Mouse (Mus musculus): ENCODE data around the gene Cdh23.

- TF ChIP-seq CTCF (IDR thresholded peaks at IDR 0.05) (peak; percentile 59), EP300 (IDR thresholded peaks at IDR 0.05; ENCODE audit: insufficient read depth, low read depth, low read length) (peak; percentile 96), POLR2A (IDR thresholded peaks at IDR 0.05; ENCODE audit: insufficient read depth, low read depth, low read length) (peak; percentile 43; the same call in 1 of the 2 replicates)
Measured at GRCm38 (mm10) chr10:60373937-60374578, 322.2 kb downstream of the Cdh23 start.

Measured in heart, adult 2 months (tissue).